Mouse (Mus musculus): ENCODE data around the gene Zglp1. TPM values are rescaled to one million over a fixed set of nuclear protein-coding genes. Genes with fewer than 3 reads are reported as not detected.

Gene Zglp1
- 0.36 TPM for polyA plus RNA-seq (2017; shearing (Covaris generic))

DNA sequence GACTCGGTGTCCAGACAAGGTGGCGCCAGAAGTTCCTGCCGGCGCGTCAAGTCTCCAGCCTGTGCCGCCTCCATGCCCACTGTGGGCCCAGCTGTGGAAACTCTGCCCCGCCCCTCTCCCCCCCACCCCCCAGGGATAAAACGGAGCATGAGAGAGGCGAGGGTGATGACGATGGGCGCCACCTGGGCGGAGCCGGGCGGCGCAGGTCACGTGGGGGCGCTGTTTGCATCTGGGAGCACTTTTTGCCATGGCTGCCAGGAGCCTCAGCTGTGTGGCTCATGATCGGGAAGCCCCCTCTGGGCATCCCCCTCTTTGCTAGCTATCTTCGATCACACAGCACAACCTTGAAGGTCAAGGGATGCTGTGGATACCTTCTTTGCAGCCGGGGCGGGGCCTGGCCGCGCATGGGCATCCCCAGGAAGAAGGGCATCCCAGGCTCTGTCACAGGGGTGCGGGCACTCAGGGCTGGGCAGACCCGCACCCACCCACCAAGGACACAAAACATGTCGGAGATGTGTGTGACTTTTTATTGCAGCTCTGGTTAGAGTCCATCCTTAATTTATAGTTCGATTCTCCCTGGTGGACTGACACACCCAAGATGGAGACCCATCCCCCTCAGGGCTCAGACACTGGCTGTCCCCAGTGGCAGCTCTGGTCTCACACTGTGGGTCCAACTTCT, at the start of gene Zglp1:
Zglp1 (minus strand) TSS at position 88 of the 679 bp plus-strand sequence.

DNA sequence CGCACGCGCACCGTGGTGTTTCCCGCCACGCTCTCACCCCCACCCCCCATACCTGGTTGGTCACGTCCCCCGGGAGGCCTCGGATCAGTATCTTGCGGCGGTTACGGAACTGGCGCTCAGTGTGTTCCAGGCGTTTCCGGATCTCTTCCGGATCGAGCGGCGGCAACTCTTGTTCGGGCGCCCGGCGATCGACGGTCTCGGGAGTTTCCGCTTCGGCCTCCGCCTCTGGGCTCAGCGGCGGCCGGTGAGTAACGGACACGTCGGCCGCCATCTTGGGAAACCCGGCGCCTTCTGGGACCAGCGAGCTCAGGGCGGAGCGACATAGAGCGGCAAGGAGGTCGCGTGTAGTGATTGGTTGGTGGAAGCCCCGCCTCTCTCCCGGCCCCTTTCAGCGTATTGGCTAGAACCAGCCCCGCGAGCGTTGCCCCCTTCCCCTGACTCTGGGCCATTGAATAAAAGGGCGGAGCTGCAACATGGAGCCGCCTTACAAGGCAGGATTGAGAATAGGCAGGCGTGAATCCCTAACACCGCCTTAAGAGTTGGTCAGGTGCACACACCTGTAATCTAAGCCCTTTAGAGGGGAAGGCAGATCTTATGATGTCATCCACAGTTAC, 24.9 kb upstream of the Zglp1 start, which contains the start of the genes Gm38431 and Raver1:
Gm38431 (minus strand) TSS at position 291 of the 614 bp plus-strand sequence.
Raver1 (minus strand) TSS at position 302 of the 614 bp plus-strand sequence.

GRCm38 (mm10) chr9:21073044-21073840, 6.3 kb upstream of the Zglp1 start, which contains the start of the genes Gm49373 and Fdx1l:
Gene Gm49373, minus strand, starts transcription at chr9:21073096.
Gene Fdx1l, minus strand, starts transcription at chr9:21073614.

DNA sequence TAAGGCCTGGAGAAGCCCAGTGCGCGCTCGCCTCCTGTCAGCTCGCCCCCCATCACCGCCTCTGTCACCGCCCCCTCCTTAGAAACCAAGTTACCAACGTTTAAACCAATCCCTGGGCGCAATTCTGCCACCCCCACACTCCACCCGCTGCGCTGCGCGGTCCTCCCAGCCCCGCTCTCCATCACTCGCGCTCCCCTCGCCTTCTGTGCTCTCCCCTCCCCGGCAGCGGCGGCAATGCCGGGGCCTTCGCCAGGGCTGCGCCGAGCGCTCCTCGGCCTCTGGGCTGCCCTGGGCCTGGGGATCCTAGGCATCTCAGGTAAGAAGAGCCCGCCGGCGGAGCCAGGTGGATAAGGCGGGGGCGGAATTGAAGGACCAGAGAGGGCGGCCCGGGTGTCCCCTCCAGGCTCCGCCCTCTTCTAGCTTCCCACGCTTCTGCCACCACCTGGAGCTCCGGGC, 35.0 kb downstream of the Zglp1 start, which contains the start of gene Icam5:
Icam5 (plus strand) TSS at position 178 of the 456 bp plus-strand sequence.

DNA sequence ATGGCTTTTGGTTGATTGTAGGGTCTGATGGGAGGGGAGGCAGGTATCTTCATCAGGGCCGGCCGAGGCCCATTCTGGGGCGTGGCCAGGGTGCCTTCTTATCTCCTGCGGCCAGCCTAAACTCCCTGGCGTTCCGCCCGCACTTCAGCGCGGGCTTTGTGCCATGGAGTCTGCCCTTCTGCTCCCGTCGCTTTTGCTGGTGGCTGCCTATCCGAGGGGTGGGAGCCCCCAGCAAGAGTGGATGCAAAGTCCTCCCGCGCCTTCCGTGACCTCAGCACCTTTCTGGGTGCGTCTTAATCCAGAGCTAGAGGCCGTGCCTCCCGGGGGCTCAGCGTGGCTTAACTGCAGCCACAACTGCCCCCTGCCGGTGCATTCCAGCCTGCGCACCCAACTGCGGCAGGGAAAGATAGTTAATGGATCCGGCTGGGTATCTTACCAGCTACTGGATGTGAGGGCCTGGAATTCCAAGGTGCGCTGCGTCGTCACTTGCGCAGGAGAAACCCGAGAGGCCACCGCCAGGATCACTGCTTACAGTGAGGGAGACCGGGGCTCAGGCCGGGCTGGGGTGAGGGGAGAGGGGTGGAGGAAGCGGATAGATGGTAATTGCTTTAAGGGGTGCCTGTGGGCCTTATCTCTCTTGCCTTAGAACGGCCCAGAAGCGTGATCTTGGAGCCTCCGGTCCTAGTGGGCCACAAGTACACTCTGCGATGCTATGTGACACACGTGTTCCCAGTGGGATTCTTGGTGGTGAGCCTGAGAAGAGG, 37.4 kb downstream of the Zglp1 start, which contains the start of gene Icam4:
Icam4 (plus strand) TSS at position 83 of the 764 bp plus-strand sequence.

GRCm38 (mm10) chr9:21015571-21016130, 51.2 kb downstream of the Zglp1 start, which contains the start of gene Icam1:
Gene Icam1, plus strand, starts transcription at chr9:21015985.

Other genes with a start within 250 kb of the Zglp1 start
- not detected for gene Rdh8, start 248.6 kb downstream of the Zglp1 start, polyA plus RNA-seq (2017; shearing (Covaris generic))
- gene A230050P20Rik, start 198.5 kb downstream of the Zglp1 start, polyA plus RNA-seq (2017; shearing (Covaris generic)): 46.9 TPM
- gene Angptl6, start 187.4 kb downstream of the Zglp1 start, polyA plus RNA-seq (2017; shearing (Covaris generic)): 0.41 TPM
- 88.4 TPM for gene Ppan, start 178.9 kb downstream of the Zglp1 start, polyA plus RNA-seq (2017; shearing (Covaris generic))
- gene Eif3g, start 168.5 kb downstream of the Zglp1 start, polyA plus RNA-seq (2017; shearing (Covaris generic)): 305 TPM
- gene Dnmt1, start 107.2 kb downstream of the Zglp1 start, polyA plus RNA-seq (2017; shearing (Covaris generic)): 96.2 TPM
- gene S1pr2, start 90.3 kb downstream of the Zglp1 start, polyA plus RNA-seq (2017; shearing (Covaris generic)): 21.2 TPM
- 138 TPM for gene Mrpl4, start 64.4 kb downstream of the Zglp1 start, polyA plus RNA-seq (2017; shearing (Covaris generic))
- 113 TPM for gene Icam1, start 51.1 kb downstream of the Zglp1 start, polyA plus RNA-seq (2017; shearing (Covaris generic))
- gene Icam4, start 37.7 kb downstream of the Zglp1 start, polyA plus RNA-seq (2017; shearing (Covaris generic)): 2.6 TPM
- 0.84 TPM for gene Icam5, start 35.0 kb downstream of the Zglp1 start, polyA plus RNA-seq (2017; shearing (Covaris generic))
- not detected for gene Gm49373, start 6.0 kb upstream of the Zglp1 start, polyA plus RNA-seq (2017; shearing (Covaris generic))
- gene Fdx1l, start 6.5 kb upstream of the Zglp1 start, polyA plus RNA-seq (2017; shearing (Covaris generic)): 30.7 TPM
- 7.4 TPM for gene Gm38431, start 24.9 kb upstream of the Zglp1 start, polyA plus RNA-seq (2017; shearing (Covaris generic))
- 82.1 TPM for gene Raver1, start 24.9 kb upstream of the Zglp1 start, polyA plus RNA-seq (2017; shearing (Covaris generic))
- gene Tyk2, start 64.2 kb upstream of the Zglp1 start, polyA plus RNA-seq (2017; shearing (Covaris generic)): 96.0 TPM
- 305 TPM for gene Cdc37, start 82.9 kb upstream of the Zglp1 start, polyA plus RNA-seq (2017; shearing (Covaris generic))
- gene Pde4a, start 98.6 kb upstream of the Zglp1 start, polyA plus RNA-seq (2017; shearing (Covaris generic)): 0.61 TPM
- gene Keap1, start 172.3 kb upstream of the Zglp1 start, polyA plus RNA-seq (2017; shearing (Covaris generic)): 27.8 TPM
- not detected for gene S1pr5, start 181.3 kb upstream of the Zglp1 start, polyA plus RNA-seq (2017; shearing (Covaris generic))
- 48.5 TPM for gene Atg4d, start 198.2 kb upstream of the Zglp1 start, polyA plus RNA-seq (2017; shearing (Covaris generic))
- 49.2 TPM for gene Kri1, start 220.9 kb upstream of the Zglp1 start, polyA plus RNA-seq (2017; shearing (Covaris generic))
- gene Cdkn2d, start 224.3 kb upstream of the Zglp1 start, polyA plus RNA-seq (2017; shearing (Covaris generic)): 152 TPM
- 2.4 TPM for gene Ap1m2, start 245.2 kb upstream of the Zglp1 start, polyA plus RNA-seq (2017; shearing (Covaris generic))